Mouse (Mus musculus) embryonic facial prominence, embryonic 14.5 days (tissue): ENCODE measurements around the gene Ankrd2. TPM values are rescaled to one million over a fixed set of nuclear protein-coding genes. Genes with fewer than 3 reads are reported as not detected.

Experiments used
- ATAC-seq: fragments of 200-750 bp; cut with Nextera tagmentation; 2 replicates; pipeline ENCODE4 v1.8.0; 2017; ENCODE audit warnings: low read depth, moderate number of reproducible peaks, moderate TSS enrichment
- DNase-seq: peaks from one replicate; pipeline ENCODE4 v3.0.0-alpha.2; 2015; ENCODE audit warnings: low spot score
- H3K27ac ChIP-seq: fragments of 300-500 bp; sonication (generic); replicated peaks from 2 replicates; pipeline ENCODE4 v1.5.1; 2014; ENCODE audit warnings: low read depth, mild to moderate bottlenecking, low read length, moderate library complexity
- H3K27me3 ChIP-seq: fragments of 300-500 bp; sonication (generic); replicated peaks from 2 replicates; pipeline ENCODE4 v1.6.1; 2014; ENCODE audit warnings: low read length; ENCODE audit not compliant: control insufficient read depth, insufficient read depth
- H3K36me3 ChIP-seq: fragments of 300-500 bp; sonication (generic); 2 replicates; pipeline ENCODE4 v1.6.1; 2014; ENCODE audit warnings: low read length, mixed read lengths; ENCODE audit not compliant: control insufficient read depth, insufficient read depth
- H3K4me1 ChIP-seq: fragments of 300-500 bp; sonication (generic); 2 replicates; pipeline ENCODE4 v1.6.1; 2014; ENCODE audit warnings: antibody characterized with exemption, low read length; ENCODE audit not compliant: control insufficient read depth, insufficient read depth
- H3K4me2 ChIP-seq: fragments of 300-500 bp; sonication (generic); 2 replicates; pipeline ENCODE4 v1.6.1; 2014; ENCODE audit warnings: low read depth, mild to moderate bottlenecking, low read length, moderate library complexity, mixed read lengths
- H3K4me3 ChIP-seq: fragments of 300-500 bp; sonication (generic); 2 replicates; pipeline ENCODE4 v1.5.1; 2014; ENCODE audit warnings: low read depth, mild to moderate bottlenecking, low read length
- H3K9ac ChIP-seq: fragments of 300-500 bp; sonication (generic); 2 replicates; pipeline ENCODE4 v1.6.1; 2014; ENCODE audit warnings: low read depth, mild to moderate bottlenecking, low read length, moderate library complexity, mixed read lengths
- H3K9me3 ChIP-seq: fragments of 300-500 bp; sonication (generic); 2 replicates; pipeline ENCODE4 v1.6.1; 2016; ENCODE audit warnings: low read length; ENCODE audit not compliant: control insufficient read depth
- WGBS: fragments of 180-500 bp; shearing (Covaris S2); extraction: QIAGEN DNeasy Blood & Tissue Kit; methylation state at CpG from one replicate; pipeline ENCODE4 v1.1.7; 2014; 5-methylcytosine and 5-hydroxymethylcytosine counted together
- polyA plus RNA-seq: library from polyadenylated mRNA; unstranded; fragments of >200 nt; fragmentation: Nextera tagmentation; extraction: Ambion mirVana; gene quantifications from 2 replicates; pipeline ENCODE4 v1.2.1, GENCODE M21; 2014

Gene Ankrd2
- polyA plus RNA-seq, 1 experiment from 2014 or later: 7.8 TPM

DNA sequence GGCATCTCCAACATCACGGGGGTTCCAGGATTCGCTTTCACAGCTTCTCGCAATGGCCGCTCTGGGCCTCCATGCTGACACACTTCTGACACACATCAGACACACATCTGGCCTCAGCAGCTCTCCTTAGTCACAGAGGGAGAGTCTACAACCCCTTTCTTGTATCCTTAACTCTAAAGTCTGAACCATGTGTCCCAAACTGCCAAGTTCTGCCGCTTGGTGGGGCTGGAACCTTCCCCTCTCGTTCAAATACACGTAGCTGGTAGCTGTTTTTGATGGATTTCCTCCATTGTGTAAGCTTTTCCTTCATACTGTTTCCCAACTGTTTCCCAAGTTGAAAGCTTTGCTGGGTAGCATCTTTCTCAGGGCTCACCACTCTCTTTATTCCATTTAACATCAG lies 35.4 kb downstream of the Ankrd2 start:
- WGBS: 79% methylated on average over 7 of the region's 7 CpGs
- Histone ChIP-seq H3K27ac (no peak overlapping the region), H3K36me3 (peaks cover 27% of the 10 kb centered on the region; the same call in 1 of the 2 replicates), H3K27me3 (no peaks in the 10 kb centered on the region), H3K4me3 (no peak overlapping the region), H3K9ac (no peak overlapping the region), H3K4me2 (no peak overlapping the region), H3K4me1 (no peaks in the 10 kb centered on the region), H3K9me3 (no peaks in the 10 kb centered on the region)
- DNase-seq (no peak), ATAC-seq (no peak)

DNA sequence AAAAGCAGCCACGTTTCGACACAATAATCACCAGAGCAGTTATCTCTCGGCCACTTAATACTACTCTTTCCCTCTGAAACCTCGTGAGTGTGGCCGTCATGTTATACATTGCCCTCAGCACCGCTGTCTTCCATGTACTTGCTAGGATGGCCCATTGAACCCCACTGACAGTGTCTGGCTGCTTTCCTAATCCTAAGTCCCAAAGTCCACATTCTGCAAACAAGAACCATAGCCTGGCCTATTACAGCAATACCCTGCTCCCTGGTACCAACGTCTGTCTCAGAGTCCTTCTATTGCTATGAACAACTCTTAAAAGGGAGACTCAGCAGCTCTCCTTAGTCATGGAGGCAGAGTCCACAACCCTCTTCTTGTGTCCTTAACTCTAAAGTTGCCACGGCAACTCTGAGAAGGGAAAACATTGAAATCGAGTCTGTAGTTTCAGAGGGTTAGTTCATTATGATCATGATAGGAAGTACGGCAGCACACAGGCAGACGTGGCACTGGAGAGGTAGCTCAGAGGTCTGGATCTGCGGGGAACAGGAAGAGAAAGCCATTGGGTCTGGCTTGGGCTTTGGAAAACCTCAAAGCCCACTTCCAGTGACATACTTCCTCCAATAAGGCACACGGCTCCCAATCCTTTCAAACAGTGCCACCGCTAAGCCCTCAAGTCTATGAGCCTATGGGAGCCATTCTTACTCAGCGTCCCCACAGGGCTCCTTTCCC lies 36.2 kb downstream of the Ankrd2 start:
- no peaks in the 10 kb centered on the region for H3K9me3 ChIP-seq
- peaks cover 30% of the 10 kb centered on the region; the same call in 1 of the 2 replicates for H3K36me3 ChIP-seq
- H3K27me3 ChIP-seq: no peaks in the 10 kb centered on the region
- H3K4me2 ChIP-seq: no peak overlapping the region
- H3K9ac ChIP-seq: no peak overlapping the region
- WGBS: 80% methylated on average over 15 of the region's 15 CpGs
- ATAC-seq (no peak), DNase-seq (no peak)
- H3K27ac ChIP-seq: no peak overlapping the region
- no peak overlapping the region for H3K4me3 ChIP-seq
- no peaks in the 10 kb centered on the region for H3K4me1 ChIP-seq

DNA sequence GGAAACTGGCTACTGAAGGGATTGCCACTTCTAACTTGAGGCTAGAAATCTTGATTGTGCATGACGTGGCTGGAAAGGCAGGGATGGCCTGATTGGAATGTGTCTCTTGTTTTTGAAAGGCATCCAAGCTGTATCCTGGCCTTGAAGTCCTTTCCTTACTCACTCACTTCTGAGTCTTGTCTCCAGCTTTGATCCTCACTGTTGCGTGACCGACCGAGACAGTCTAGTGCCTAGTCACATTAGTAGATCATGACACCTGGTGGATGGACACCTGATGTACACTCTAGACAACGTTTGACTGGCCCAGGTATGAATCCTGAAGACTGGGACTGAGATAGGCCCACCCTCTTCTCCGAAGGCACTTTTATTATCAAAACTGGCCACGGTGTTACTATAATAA lies 37.0 kb downstream of the Ankrd2 start:
- Histone ChIP-seq H3K4me2 (no peak overlapping the region), H3K4me1 (no peaks in the 10 kb centered on the region), H3K9me3 (no peaks in the 10 kb centered on the region), H3K27ac (no peak overlapping the region), H3K36me3 (peaks cover 30% of the 10 kb centered on the region; the same call in 1 of the 2 replicates), H3K27me3 (no peaks in the 10 kb centered on the region), H3K9ac (no peak overlapping the region), H3K4me3 (no peak overlapping the region)
- ATAC-seq (no peak), DNase-seq (no peak)
- 81% methylated on average over 7 of the region's 7 CpGs for WGBS

DNA sequence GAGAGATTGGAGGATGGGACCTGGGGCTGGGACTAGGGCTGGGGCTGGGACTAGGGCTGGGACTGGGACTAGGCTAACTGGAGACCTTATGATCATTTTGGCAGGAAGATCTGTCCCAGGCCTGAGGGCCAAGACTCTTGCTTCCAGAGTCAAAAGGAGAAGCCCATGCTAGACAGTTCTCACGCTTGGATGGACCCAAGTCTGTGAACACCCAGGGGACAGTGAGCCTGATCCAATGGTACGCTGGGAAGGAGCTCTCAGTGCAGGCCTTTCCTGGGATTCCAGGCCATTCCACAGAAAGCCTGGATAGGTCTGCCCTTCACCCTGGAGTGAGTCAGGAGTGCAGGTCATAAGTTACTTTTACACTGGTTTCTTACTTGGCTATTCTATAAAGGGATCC lies 39.3 kb downstream of the Ankrd2 start:
- DNase-seq (no peak), ATAC-seq (no peak)
- Histone ChIP-seq H3K4me3 (no peak overlapping the region), H3K9ac (no peak overlapping the region), H3K4me1 (no peaks in the 10 kb centered on the region), H3K4me2 (no peak overlapping the region), H3K36me3 (peaks cover 30% of the 10 kb centered on the region; the same call in 1 of the 2 replicates), H3K27me3 (no peaks in the 10 kb centered on the region), H3K27ac (no peak overlapping the region), H3K9me3 (no peaks in the 10 kb centered on the region)
- 91% methylated on average over 2 of the region's 2 CpGs for WGBS

DNA sequence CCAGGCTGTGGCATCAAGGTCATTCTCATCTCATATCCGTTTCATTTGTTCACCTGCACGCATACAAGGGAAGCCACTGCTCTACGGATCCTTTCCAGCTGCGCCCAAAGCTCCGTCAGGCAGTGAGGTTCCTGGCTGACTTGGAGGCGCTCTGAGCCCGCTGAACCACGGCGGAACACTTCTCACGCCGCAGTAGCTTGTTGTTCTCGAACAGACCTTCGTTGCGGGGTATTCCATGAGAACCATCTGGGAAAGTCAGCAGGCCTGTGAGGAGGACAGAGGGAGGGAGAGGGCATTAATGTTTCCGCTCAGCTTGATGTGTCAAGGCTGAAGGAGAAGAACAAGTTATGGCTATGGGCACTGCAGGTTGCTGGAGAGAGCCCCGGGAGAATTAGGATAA lies 40.2 kb downstream of the Ankrd2 start:
- Histone ChIP-seq H3K36me3 (peaks cover 30% of the 10 kb centered on the region; the same call in 1 of the 2 replicates), H3K4me2 (no peak overlapping the region), H3K4me3 (no peak overlapping the region), H3K9ac (no peak overlapping the region), H3K27me3 (no peaks in the 10 kb centered on the region), H3K27ac (no peak overlapping the region), H3K4me1 (no peaks in the 10 kb centered on the region), H3K9me3 (no peaks in the 10 kb centered on the region)
- DNase-seq (no peak), ATAC-seq (no peak)
- WGBS: 89% methylated on average over 16 of the region's 16 CpGs

DNA sequence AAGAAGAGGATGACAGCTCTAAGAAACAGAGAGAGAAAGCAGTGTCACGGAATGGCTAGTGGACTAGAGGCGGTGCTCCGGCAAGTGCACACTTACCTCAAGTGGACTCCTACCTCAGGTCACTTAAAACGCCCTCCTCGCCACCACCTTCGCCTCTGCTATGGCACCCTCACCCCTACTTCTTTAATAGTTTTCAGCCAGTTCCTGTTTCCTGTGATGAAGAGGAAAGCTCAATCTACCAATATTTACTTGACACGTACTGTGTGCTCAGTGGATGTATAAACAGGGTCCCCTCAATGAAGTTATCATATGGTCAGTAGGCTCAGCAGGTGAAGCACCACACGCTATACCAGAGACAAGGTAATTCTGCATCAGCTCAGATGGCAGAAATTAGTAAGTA lies 42.8 kb downstream of the Ankrd2 start:
- DNase-seq: no peak

DNA sequence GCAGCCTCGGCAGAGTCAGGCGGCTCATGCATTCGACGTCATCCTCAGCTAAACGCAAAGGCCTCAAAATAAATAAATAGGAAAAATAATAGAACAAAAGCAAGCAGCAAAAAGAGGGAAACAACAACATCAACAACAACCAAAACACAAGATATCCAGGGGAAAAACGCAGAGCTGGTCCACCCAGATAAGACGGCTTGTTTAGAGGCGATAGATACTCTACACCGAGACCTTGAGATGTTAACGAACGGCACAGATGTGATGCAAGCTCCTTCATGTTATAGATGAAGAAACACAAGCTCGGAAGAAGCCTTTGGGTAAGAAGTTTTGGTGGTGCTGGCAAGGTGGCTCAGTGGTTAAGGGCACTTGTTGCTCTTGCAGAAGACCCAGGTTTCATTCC lies 43.2 kb downstream of the Ankrd2 start:
- Histone ChIP-seq H3K9me3 (no peaks in the 10 kb centered on the region), H3K4me3 (no peak overlapping the region), H3K27me3 (no peaks in the 10 kb centered on the region), H3K4me2 (no peak overlapping the region), H3K9ac (no peak overlapping the region), H3K4me1 (no peaks in the 10 kb centered on the region), H3K36me3 (peaks cover 24% of the 10 kb centered on the region; the same call in 1 of the 2 replicates), H3K27ac (no peak overlapping the region)
- no peak for DNase-seq
- WGBS: 95% methylated on average over 12 of the region's 12 CpGs
- ATAC-seq: no peak

More for the DNA sequence above, 42.8 kb downstream of the Ankrd2 start:
- H3K4me3 ChIP-seq: no peak overlapping the region
- no peaks in the 10 kb centered on the region for H3K27me3 ChIP-seq
- 94% methylated on average over 8 of the region's 8 CpGs for WGBS
- H3K9ac ChIP-seq: no peak overlapping the region
- H3K9me3 ChIP-seq: no peaks in the 10 kb centered on the region
- no peaks in the 10 kb centered on the region for H3K4me1 ChIP-seq
- no peak overlapping the region for H3K4me2 ChIP-seq
- ATAC-seq: no peak
- H3K27ac ChIP-seq: no peak overlapping the region
- H3K36me3 ChIP-seq: peaks cover 28% of the 10 kb centered on the region; the same call in 1 of the 2 replicates

DNA sequence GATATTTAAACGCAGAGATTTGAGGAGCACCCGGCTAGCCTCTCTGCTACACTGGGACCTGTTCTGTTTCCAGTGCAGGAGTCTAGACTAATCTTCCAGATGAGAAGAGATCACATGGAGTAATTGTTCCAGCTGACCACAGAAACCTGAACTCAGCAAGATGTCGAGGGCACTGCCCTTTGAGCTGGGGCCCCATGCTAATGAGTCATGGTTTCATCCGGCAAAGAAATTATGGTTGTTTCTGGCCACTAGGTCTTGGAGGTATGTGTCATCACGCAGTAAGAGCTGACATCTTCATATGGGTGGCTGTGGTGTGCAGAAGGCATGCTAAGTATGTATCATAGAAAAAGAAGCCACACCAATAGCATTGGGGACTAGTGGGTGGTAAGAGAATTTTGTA lies 44.1 kb downstream of the Ankrd2 start:
- H3K27ac ChIP-seq: no peak overlapping the region
- H3K36me3 ChIP-seq: peaks cover 15% of the 10 kb centered on the region; the same call in 1 of the 2 replicates
- ATAC-seq: no peak
- H3K9me3 ChIP-seq: no peaks in the 10 kb centered on the region
- WGBS: 72% methylated on average over 5 of the region's 5 CpGs
- no peak overlapping the region for H3K9ac ChIP-seq
- H3K4me1 ChIP-seq: no peaks in the 10 kb centered on the region
- H3K4me3 ChIP-seq: no peak overlapping the region
- DNase-seq: no peak
- no peak overlapping the region for H3K4me2 ChIP-seq
- no peaks in the 10 kb centered on the region for H3K27me3 ChIP-seq

DNA sequence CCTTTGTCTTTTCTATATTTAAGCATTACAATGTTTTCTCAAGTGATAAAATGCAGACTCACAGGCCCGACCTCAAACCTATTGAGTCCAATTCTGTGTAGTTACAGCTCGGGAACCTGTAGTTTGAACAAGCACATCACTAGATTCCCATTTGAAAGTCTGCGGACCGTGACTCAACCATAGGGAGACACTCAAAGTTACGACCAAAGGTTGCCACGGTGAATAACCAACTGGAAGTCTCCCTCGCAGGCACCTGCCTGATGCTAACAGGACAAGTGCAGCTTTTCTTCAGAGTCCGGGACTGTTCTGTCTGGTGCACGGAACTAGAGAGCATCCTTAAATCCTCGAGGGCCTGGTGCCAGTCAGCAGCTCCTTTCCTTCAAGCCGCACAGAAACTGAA lies 44.7 kb downstream of the Ankrd2 start:
- H3K27me3 ChIP-seq: no peaks in the 10 kb centered on the region
- H3K4me2 ChIP-seq: no peak overlapping the region
- no peak overlapping the region for H3K4me3 ChIP-seq
- DNase-seq (no peak), ATAC-seq (no peak)
- no peak overlapping the region for H3K27ac ChIP-seq
- WGBS: 80% methylated on average over 11 of the region's 11 CpGs
- 0 out of 2 replicates have a peak, but pooled peaks cover under 1% of the 10 kb centered on the region for H3K4me1 ChIP-seq
- H3K9ac ChIP-seq: no peak overlapping the region
- H3K36me3 ChIP-seq: peaks cover 10% of the 10 kb centered on the region; the same call in 1 of the 2 replicates
- H3K9me3 ChIP-seq: no peaks in the 10 kb centered on the region
